Mouse (Mus musculus): ENCODE results near the gene Gns.

- no peak for TF ChIP-seq POLR2A (IDR thresholded peaks at IDR 0.05; ENCODE audit: low read depth, low read length)
- no peak for TF ChIP-seq CTCF (conservative IDR thresholded peaks at IDR 0.05; ENCODE audit: insufficient read depth, insufficient read length, low read depth, low read length)
Measured at GRCm38 (mm10) chr10:121343867-121344266, 21.0 kb upstream of the Gns start.
